Mouse (Mus musculus) lung, embryonic 14.5 days (tissue): Measurements from ENCODE around the gene Zfyve16. TPM values are rescaled to one million over a fixed set of nuclear protein-coding genes. Genes with fewer than 3 reads are reported as not detected.

Source experiments
- ATAC-seq: fragments of 200-750 bp; cut with Nextera tagmentation; 2 replicates; pipeline ENCODE4 v1.8.0; 2017; ENCODE audit warnings: mild to moderate bottlenecking, moderate TSS enrichment, moderate library complexity; ENCODE audit not compliant: insufficient read depth
- DNase-seq: peaks from one replicate; pipeline ENCODE4 v3.0.0-alpha.2; 2015
- H3K27ac ChIP-seq: fragments of 300-500 bp; sonication (generic); 2 replicates; pipeline ENCODE4 v1.5.1; 2014; ENCODE audit warnings: low read depth, mild to moderate bottlenecking, moderate library complexity
- H3K27me3 ChIP-seq: fragments of 300-500 bp; sonication (generic); 2 replicates; pipeline ENCODE4 v1.6.1; 2014; ENCODE audit warnings: low read length, control low read depth; ENCODE audit not compliant: insufficient read depth
- H3K36me3 ChIP-seq: fragments of 300-500 bp; sonication (generic); 2 replicates; pipeline ENCODE4 v1.6.1; 2014; ENCODE audit warnings: control low read depth; ENCODE audit not compliant: insufficient read depth
- H3K4me1 ChIP-seq: fragments of 300-500 bp; sonication (generic); 2 replicates; pipeline ENCODE4 v1.6.1; 2014; ENCODE audit warnings: antibody characterized with exemption, control low read depth; ENCODE audit not compliant: insufficient read depth
- H3K4me2 ChIP-seq: fragments of 300-500 bp; sonication (generic); 2 replicates; pipeline ENCODE4 v1.6.1; 2014; ENCODE audit warnings: mild to moderate bottlenecking
- H3K4me3 ChIP-seq: fragments of 300-500 bp; sonication (generic); 2 replicates; pipeline ENCODE4 v1.5.1; 2014; ENCODE audit warnings: low read depth, low read length
- H3K9ac ChIP-seq: fragments of 300-500 bp; sonication (generic); 2 replicates; pipeline ENCODE4 v1.6.1; 2014
- H3K9me3 ChIP-seq: fragments of 300-500 bp; sonication (generic); 2 replicates; pipeline ENCODE4 v1.6.1; 2016; ENCODE audit warnings: low read depth, low read length, control low read depth
- CTCF ChIP-seq: IDR thresholded peaks from 2 replicates; pipeline ENCODE4 v1.5.1; 2016; ENCODE audit warnings: antibody characterized with exemption, low read depth
- WGBS: fragments of 180-500 bp; shearing (Covaris S2); extraction: QIAGEN DNeasy Blood & Tissue Kit; methylation state at CpG from one replicate; pipeline ENCODE4 v1.1.7; 2014; 5-methylcytosine and 5-hydroxymethylcytosine counted together
- polyA plus RNA-seq: library from polyadenylated mRNA; unstranded; fragments of >200 nt; fragmentation: Nextera tagmentation; extraction: Ambion mirVana; gene quantifications from 2 replicates; pipeline ENCODE4 v1.2.1, GENCODE M21; 2014

The Zfyve16 gene
- polyA plus RNA-seq: 11.9 and 13.6 TPM in 2 replicates

GRCm38 (mm10) chr13:92530721-92531211 lies at the start of gene Zfyve16:
Zfyve16 (minus strand) TSS chr13:92530868.
- peak within 1 kb of the TSS; percentile 74 for H3K4me3 ChIP-seq
- H3K36me3 ChIP-seq: peaks cover 4% of the 10 kb centered on the region; the same call in 1 of the 2 replicates
- H3K9me3 ChIP-seq: no peaks in the 10 kb centered on the region
- WGBS: under 1% methylated on average over 46 of the region's 46 CpGs
- no peaks in the 10 kb centered on the region for H3K27me3 ChIP-seq
- peak; percentile 99 for ATAC-seq
- H3K9ac ChIP-seq: peak within 1 kb of the TSS; percentile 77
- H3K4me2 ChIP-seq: peak within 1 kb of the TSS; percentile 75
- DNase-seq: peak; percentile 99
- no peaks in the 10 kb centered on the region for H3K4me1 ChIP-seq
- no peak for TF ChIP-seq CTCF
- peak within 1 kb of the TSS; percentile 96 for H3K27ac ChIP-seq

GRCm38 (mm10) chr13:92578210-92578609 lies 47.5 kb upstream of the Zfyve16 start:
- ATAC-seq (no peak), DNase-seq (no peak)
- no peak overlapping the region for H3K4me2 ChIP-seq
- H3K9me3 ChIP-seq: no peaks in the 10 kb centered on the region
- no peak overlapping the region for H3K4me3 ChIP-seq
- H3K27me3 ChIP-seq: no peaks in the 10 kb centered on the region
- H3K9ac ChIP-seq: no peak overlapping the region
- no peak overlapping the region for H3K27ac ChIP-seq
- H3K36me3 ChIP-seq: no peaks in the 10 kb centered on the region
- H3K4me1 ChIP-seq: peaks cover 6% of the 10 kb centered on the region; the same call in 1 of the 2 replicates
- TF ChIP-seq CTCF: no peak
- 68% methylated on average over 4 of the region's 4 CpGs for WGBS

GRCm38 (mm10) chr13:92576688-92577087 lies 46.0 kb upstream of the Zfyve16 start:
- TF ChIP-seq CTCF: no peak
- Histone ChIP-seq H3K4me3 (no peak overlapping the region), H3K36me3 (no peaks in the 10 kb centered on the region), H3K27ac (no peak overlapping the region), H3K4me2 (no peak overlapping the region), H3K9me3 (no peaks in the 10 kb centered on the region), H3K9ac (no peak overlapping the region), H3K4me1 (peaks cover 6% of the 10 kb centered on the region; the same call in 1 of the 2 replicates), H3K27me3 (no peaks in the 10 kb centered on the region)
- DNase-seq (no peak), ATAC-seq (no peak)
- 69% methylated on average over 6 of the region's 6 CpGs for WGBS

GRCm38 (mm10) chr13:92576072-92576471 lies 45.4 kb upstream of the Zfyve16 start, which contains the start of gene Spz1:
Spz1 (minus strand) TSS chr13:92576172.
- Histone ChIP-seq H3K4me2 (no peak within 1 kb of the TSS), H3K4me1 (peaks cover 3% of the 10 kb centered on the region; the same call in 1 of the 2 replicates), H3K4me3 (no peak within 1 kb of the TSS), H3K27me3 (no peaks in the 10 kb centered on the region), H3K36me3 (no peaks in the 10 kb centered on the region), H3K9ac (no peak within 1 kb of the TSS), H3K9me3 (no peaks in the 10 kb centered on the region), H3K27ac (no peak within 1 kb of the TSS)
- ATAC-seq: no peak
- no peak for TF ChIP-seq CTCF
- DNase-seq: no peak

- Histone ChIP-seq H3K36me3 (no peaks in the 10 kb centered on the region), H3K9me3 (no peaks in the 10 kb centered on the region), H3K27ac (no peak overlapping the region), H3K4me1 (no peaks in the 10 kb centered on the region), H3K4me2 (no peak overlapping the region), H3K4me3 (no peak overlapping the region), H3K27me3 (no peaks in the 10 kb centered on the region), H3K9ac (no peak overlapping the region)
- 69% methylated on average over 5 of the region's 5 CpGs for WGBS
- no peak for ATAC-seq
- DNase-seq: no peak
- TF ChIP-seq CTCF: no peak
Observed at GRCm38 (mm10) chr13:92559429-92559828, 28.8 kb upstream of the Zfyve16 start.

- 14% methylated on average over 2 of the region's 2 CpGs for WGBS
- H3K36me3 ChIP-seq: no peaks in the 10 kb centered on the region
- H3K9me3 ChIP-seq: no peaks in the 10 kb centered on the region
- H3K9ac ChIP-seq: no peak overlapping the region
- H3K27me3 ChIP-seq: no peaks in the 10 kb centered on the region
- no peak for DNase-seq
- ATAC-seq: no peak
- H3K4me2 ChIP-seq: no peak overlapping the region
- H3K4me3 ChIP-seq: no peak overlapping the region
- H3K27ac ChIP-seq: no peak overlapping the region
- H3K4me1 ChIP-seq: no peaks in the 10 kb centered on the region
- TF ChIP-seq CTCF: no peak
Observed at GRCm38 (mm10) chr13:92557229-92557628, 26.6 kb upstream of the Zfyve16 start.

GRCm38 (mm10) chr13:92556458-92557126 lies 25.9 kb upstream of the Zfyve16 start:
- ATAC-seq (no peak), DNase-seq (peak; percentile 39)
- no peak overlapping the region for H3K4me3 ChIP-seq
- no peaks in the 10 kb centered on the region for H3K4me1 ChIP-seq
- H3K4me2 ChIP-seq: no peak overlapping the region
- WGBS: 11% methylated on average over 8 of the region's 8 CpGs
- H3K27me3 ChIP-seq: no peaks in the 10 kb centered on the region
- H3K9ac ChIP-seq: no peak overlapping the region
- H3K36me3 ChIP-seq: no peaks in the 10 kb centered on the region
- no peak for TF ChIP-seq CTCF
- H3K9me3 ChIP-seq: no peaks in the 10 kb centered on the region
- H3K27ac ChIP-seq: no peak overlapping the region
